Mouse (Mus musculus): Measurements from ENCODE around the gene Rab11fip2.

The Rab11fip2 gene

DNA sequence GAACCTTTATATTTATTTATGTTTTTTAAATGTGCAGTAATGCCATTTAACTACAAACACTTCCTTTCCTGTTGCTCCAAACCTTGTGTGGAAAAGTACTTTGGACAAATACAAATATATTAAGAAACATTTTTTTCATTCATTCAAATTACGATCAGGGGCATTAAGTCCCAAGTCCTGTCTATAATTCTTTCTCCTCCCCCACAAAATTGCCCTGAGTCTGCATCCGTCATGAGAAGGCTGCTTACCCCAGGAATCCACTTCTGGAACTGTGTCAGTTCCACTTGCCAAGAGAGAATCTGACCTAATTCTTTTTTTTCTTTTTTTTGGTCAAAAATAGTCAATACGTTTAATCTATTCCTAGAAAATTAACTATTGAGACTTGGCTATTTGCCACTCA, 90.4 kb downstream of the Rab11fip2 start:
- no peak for DNase-seq
